Mouse (Mus musculus) CD8-positive naive resting alpha-beta T cell, adult 2 months (primary cell): ENCODE results near the gene Nrxn2.

Source experiments
- DNase-seq, 2 experiments: peaks; one replicate each; pipeline ENCODE4 v3.0.0; 2022; ENCODE audit warnings: low read depth in 2 of 2, low spot score in 2 of 2

Gene Nrxn2

GRCm38 (mm10) chr19:6416124-6416770, 2.3 kb upstream of the Nrxn2 start:
- no peak for DNase-seq

GRCm38 (mm10) chr19:6416894-6417761, 1.4 kb upstream of the Nrxn2 start:
- DNase-seq = no peak

GRCm38 (mm10) chr19:6418984-6419692, 607 bp downstream of the Nrxn2 start:
- no peak for DNase-seq

- no peak for DNase-seq
Measured at GRCm38 (mm10) chr19:6419805-6420310, 1.3 kb downstream of the Nrxn2 start.

GRCm38 (mm10) chr19:6420481-6421210, 2.1 kb downstream of the Nrxn2 start:
- DNase-seq = no peak

GRCm38 (mm10) chr19:6421211-6421590, 2.7 kb downstream of the Nrxn2 start:
- DNase-seq = no peak

GRCm38 (mm10) chr19:6422014-6422413, 3.5 kb downstream of the Nrxn2 start:
- no peak for DNase-seq

GRCm38 (mm10) chr19:6423241-6423640, 4.7 kb downstream of the Nrxn2 start:
- no peak for DNase-seq

GRCm38 (mm10) chr19:6424137-6424881, 5.8 kb downstream of the Nrxn2 start:
- no peak for DNase-seq

- DNase-seq = no peak
Measured at GRCm38 (mm10) chr19:6425595-6425994, 7.1 kb downstream of the Nrxn2 start.

- DNase-seq = peak in 1 of 2 experiments; percentile 23
Measured at GRCm38 (mm10) chr19:6426703-6427500, 8.4 kb downstream of the Nrxn2 start.

GRCm38 (mm10) chr19:6427653-6428434, 9.3 kb downstream of the Nrxn2 start:
- DNase-seq = no peak

GRCm38 (mm10) chr19:6428501-6429200, 10.1 kb downstream of the Nrxn2 start:
- peak; percentile 32 to 49 for DNase-seq

- DNase-seq = no peak
Measured at GRCm38 (mm10) chr19:6443016-6443415, 24.5 kb downstream of the Nrxn2 start.

GRCm38 (mm10) chr19:6445761-6446423, 27.4 kb downstream of the Nrxn2 start:
- DNase-seq = no peak

GRCm38 (mm10) chr19:6446736-6447437, 28.4 kb downstream of the Nrxn2 start:
- DNase-seq = no peak

- no peak for DNase-seq
Measured at GRCm38 (mm10) chr19:6448752-6449151, 30.2 kb downstream of the Nrxn2 start.
